Mouse (Mus musculus): ENCODE measurements at regions not wholly inside any gene's neighbourhood (a gene's known extent, or its start where the extent isn't known, plus 50 kb on each side); places are given as distances from the start of the nearest gene placed in this dataset.

DNA sequence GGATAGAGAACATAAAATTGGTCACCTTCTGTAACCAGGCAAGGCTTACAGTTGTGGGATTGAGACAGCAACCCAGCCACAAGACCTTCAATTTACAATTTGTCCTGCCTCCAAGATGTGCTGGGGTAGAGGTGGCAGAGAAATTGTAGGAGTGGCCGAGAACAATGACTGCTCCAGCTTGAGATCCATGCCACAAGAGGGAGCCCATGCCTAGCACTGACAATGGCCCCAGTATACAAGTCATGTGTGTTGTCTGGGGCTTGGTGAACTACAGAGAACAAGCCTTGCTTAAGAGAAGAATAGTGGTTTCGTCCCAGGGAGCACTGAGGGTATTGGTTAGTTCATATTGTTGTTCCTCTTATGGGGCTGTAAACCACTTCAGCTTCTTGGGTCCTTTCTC, 146.6 kb upstream of the Sel1l start:
- no peak for DNase-seq (ENCODE audit: low spot score in 2 of 2)

GRCm38 (mm10) chr12:91986448-91986847, 137.5 kb upstream of the Sel1l start:
- DNase-seq (ENCODE audit: low spot score in 2 of 2) = no peak

DNA sequence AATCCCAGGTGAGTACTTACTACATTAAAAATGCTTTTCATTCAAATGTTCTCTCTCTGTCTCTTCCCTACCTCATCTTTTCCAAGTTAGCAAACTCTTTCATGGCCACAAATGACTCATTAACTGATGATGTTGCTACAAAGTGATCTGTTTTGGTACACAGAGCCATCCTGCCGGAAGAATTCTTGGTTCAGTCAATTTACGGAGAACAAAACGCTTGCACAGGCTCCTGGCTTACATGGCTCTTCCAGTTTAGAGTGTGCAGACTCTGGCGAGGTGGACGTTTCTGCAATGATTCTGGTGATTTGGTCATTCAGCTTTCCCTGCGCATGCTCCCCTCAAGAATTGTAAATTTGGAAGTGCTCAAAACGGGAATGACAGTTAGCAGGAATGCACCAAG, 131.4 kb upstream of the Sel1l start:
- no peak for DNase-seq (ENCODE audit: low spot score in 2 of 2)

GRCm38 (mm10) chr12:91971045-91971444, 122.1 kb upstream of the Sel1l start:
- DNase-seq (ENCODE audit: low spot score in 2 of 2) = no peak

GRCm38 (mm10) chr12:91965937-91966336, 117.0 kb upstream of the Sel1l start:
- DNase-seq (ENCODE audit: low spot score in 2 of 2) = no peak

DNA sequence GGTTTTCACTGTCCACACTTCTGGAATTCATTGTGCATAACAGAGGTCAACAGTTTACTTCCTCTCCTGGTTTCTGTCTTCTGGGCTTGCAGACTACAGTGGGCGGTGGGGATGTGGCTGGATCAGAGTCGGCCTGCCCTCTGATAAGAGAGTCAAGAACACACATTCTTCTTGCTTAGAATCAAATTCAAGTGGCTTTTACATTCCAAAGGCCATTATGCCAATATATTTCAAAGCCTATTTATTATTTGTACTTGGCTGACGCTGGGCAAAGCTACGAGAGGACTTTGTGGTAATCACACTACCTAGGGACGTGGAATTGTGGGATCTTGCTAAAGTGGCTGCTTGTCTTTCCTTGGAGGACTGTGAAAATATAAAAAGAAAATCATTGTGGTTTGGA, 114.3 kb upstream of the Sel1l start:
- no peak for DNase-seq (ENCODE audit: low spot score in 2 of 2)

GRCm38 (mm10) chr12:91958086-91958485, 109.1 kb upstream of the Sel1l start:
- DNase-seq (ENCODE audit: low spot score in 2 of 2) = no peak

DNA sequence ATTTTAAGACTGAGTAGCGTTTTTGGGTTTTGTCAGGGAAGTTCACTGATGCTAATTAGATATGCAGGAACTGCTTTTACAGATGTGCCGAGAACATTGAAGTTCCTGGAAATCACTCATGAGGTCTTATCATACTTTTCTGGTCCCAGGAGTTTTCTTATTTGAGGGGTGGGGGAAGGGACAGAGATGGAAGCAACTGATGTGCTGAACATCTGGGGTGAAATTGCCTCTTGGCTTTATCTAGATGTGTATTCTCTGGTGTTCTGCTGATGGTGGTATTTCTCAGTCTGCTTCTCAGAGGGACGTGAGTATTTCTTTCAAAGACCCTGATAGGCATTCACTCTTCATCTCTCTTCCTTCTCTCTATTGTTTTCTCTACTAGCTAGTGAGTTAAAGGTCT, 107.5 kb upstream of the Sel1l start:
- DNase-seq (ENCODE audit: low spot score in 2 of 2) = no peak

GRCm38 (mm10) chr12:91948602-91949167, 99.7 kb upstream of the Sel1l start:
- DNase-seq (ENCODE audit: low spot score in 2 of 2) = no peak

DNA sequence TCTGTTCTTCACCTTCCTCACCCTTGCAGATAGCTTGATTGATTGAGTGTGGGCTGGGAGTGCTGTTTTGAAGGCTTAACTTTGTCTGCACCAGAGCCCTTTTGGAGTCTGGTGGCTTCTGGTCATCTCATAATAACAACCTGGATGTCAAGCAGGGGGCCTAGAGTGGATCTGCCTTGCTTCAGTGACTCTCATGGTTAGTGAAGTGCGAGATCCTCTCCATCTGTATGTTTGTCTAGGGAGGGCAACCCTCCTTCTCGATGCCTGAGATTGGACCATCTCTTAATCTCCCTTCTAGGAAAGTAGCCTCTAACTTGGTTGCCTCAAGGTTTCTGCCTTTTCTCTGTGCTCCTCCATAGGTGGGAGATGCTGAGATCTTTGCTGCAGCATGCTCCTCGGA, 99.0 kb upstream of the Sel1l start:
- no peak for DNase-seq (ENCODE audit: low spot score in 2 of 2)

DNA sequence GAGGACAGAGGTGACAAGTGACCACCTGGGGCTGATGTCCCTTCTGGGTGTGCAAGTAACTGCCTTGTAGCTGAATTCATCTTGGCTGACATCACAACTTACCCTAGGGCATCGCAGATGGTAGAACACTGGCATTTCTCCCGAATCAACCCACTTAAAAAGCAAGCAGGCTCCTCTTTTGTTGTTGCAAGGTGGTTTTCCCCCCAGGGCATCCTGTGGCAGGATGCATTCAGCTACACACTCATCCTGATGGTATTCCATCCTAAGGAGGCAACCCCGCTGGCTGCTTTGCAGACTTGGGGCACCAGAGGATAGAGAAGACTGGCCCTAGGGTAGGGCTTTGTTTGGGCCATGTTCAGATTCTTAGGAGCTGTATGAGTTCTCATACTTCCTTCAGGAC, 97.6 kb upstream of the Sel1l start:
- no peak for DNase-seq (ENCODE audit: low spot score in 2 of 2)

DNA sequence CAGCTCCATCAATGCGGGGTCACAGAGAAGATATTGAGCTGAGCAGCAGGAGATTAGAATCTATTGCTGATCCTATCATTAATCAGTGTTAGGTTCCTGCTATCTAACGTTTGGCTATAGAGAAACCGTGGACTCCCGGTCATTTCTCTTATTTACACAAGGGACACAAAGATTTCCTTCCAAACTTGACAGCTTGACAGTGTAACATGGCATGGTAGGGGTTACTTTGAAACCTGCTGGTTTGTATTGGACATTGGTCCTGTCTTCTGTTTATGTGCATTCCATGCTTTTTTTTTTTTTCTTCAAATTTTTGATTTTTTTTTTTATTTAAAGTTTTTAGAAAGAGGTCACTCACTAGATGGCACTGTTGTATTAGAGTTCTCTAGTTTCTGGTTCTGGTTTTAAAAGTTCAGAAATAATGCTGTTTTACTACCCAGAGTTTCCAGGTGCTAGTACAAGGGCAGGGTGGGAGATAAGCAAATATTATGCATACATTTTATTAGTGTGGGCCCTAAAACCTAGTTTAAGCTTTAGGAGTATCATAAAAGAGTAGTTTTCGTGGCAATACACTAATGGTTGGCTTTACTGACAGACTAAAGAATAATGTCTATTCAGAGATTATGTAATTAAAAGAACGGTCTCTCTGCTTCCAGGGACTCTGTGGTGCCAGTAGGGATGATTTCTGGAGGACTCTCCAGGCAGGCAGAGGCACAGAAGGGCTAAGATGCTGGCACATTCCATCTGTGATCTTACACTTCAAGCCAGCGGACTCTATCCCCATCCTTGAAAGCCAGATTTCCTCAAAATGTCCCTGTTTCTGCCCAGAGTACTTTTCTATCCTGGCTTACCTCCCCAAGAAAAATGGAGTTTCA, 83.8 kb upstream of the Sel1l start:
- DNase-seq (ENCODE audit: low spot score in 2 of 2) = no peak

GRCm38 (mm10) chr12:91931586-91931985, 82.6 kb upstream of the Sel1l start:
- DNase-seq (ENCODE audit: low spot score in 2 of 2) = no peak

DNA sequence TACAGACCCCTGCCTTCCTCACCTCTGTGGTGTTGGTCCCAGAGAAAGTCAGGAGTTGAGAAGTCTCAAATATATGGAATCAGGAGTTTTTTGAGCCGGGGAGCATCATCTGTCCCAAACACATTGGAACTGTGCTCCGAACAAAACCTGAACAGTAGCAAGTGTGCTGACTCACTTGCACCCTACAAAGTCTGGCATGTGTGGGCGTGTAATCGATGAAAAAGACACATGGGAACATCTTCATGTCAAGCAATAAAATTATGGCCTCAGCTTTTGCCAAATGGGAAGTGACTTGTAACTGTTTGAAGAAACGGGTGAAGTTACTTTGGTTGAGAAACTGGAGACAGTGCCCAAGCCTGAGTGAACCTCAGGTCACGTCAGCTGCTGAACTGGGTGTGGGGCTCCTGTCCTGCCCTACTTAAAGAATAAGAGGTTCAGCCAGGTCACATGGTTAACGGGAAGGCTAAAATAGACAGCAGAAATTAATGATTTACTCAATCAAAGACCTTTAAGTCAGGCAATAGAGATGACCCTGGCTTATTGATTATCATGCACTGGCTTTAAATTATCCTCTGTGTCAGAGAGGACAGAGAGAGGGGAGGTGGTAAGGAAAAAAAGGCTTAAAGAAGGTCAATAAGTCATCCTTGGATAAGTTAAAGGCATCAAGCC, 80.6 kb upstream of the Sel1l start:
- DNase-seq (ENCODE audit: low spot score in 2 of 2) = no peak

DNA sequence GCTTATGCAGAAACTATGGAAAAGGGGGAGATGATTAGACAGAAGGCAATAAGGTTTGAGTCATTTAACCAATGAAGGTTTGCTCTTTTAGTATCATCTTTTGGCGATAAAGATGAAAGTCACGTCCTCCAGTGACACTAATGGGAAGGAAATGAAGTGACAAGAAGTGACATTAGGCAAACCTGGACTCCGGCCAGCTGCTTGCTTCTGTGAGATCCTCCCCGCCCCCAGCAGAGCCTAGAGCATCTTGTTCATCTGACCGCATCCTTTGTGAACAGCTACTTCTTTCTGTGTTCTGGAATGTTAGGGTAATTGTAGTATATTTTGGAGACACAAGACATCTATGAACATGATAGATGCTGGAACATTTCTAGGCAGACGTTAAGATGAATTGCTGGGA, 78.6 kb upstream of the Sel1l start:
- DNase-seq (ENCODE audit: low spot score in 2 of 2) = no peak

GRCm38 (mm10) chr12:91915486-91915885, 66.5 kb upstream of the Sel1l start:
- no peak for DNase-seq (ENCODE audit: low spot score in 2 of 2)

- no peak for DNase-seq (ENCODE audit: low spot score in 2 of 2)
Measured at GRCm38 (mm10) chr12:91910529-91910928, 61.6 kb upstream of the Sel1l start.

Data from right cerebral cortex, postnatal 36 days (tissue).